Mouse (Mus musculus): ENCODE data around the gene Crcp. TPM values are rescaled to one million over a fixed set of nuclear protein-coding genes. Genes with fewer than 3 reads are reported as not detected.

Gene Crcp
- polyA plus RNA-seq, 1 experiment from 2014 or later, result 41.6 TPM

- 95% methylated on average over 1 of the region's 1 CpGs for WGBS
- H3K9me3 ChIP-seq (ENCODE audit: control insufficient read depth), result peaks cover 13% of the 10 kb centered on the region; the same call in 1 of the 2 replicates
- TF ChIP-seq CTCF (IDR thresholded peaks at IDR 0.05; ENCODE audit: low read depth), result peak; percentile 66
Observed at GRCm38 (mm10) chr5:130007344-130007743, 21.7 kb upstream of the Crcp start.

GRCm38 (mm10) chr5:130008034-130008590, 21.0 kb upstream of the Crcp start:
- WGBS, result 81% methylated on average over 6 of the region's 6 CpGs
- Histone ChIP-seq H3K9ac (ENCODE audit: low read depth, low read length) (no peak overlapping the region), H3K9me3 (ENCODE audit: control insufficient read depth) (peaks cover 13% of the 10 kb centered on the region; the same call in 1 of the 2 replicates), H3K27me3 (replicated peaks; ENCODE audit: control insufficient read depth, insufficient read depth, low read length) (no peaks in the 10 kb centered on the region), H3K4me2 (replicated peaks; ENCODE audit: low read depth) (no peak overlapping the region), H3K36me3 (ENCODE audit: control insufficient read depth, insufficient read depth) (peaks cover 26% of the 10 kb centered on the region), H3K4me1 (replicated peaks; ENCODE audit: control insufficient read depth, insufficient read depth, low read length) (0 out of 2 replicates have a peak, but pooled peaks cover 4% of the 10 kb centered on the region), H3K27ac (ENCODE audit: low read depth, low read length) (no peak overlapping the region), H3K4me3 (ENCODE audit: low read depth, low read length) (no peak overlapping the region)
- no peak for ATAC-seq
- no peak for TF ChIP-seq CTCF (IDR thresholded peaks at IDR 0.05; ENCODE audit: low read depth)

More at GRCm38 (mm10) chr5:130007344-130007743, 21.7 kb upstream of the Crcp start:
- no peak overlapping the region for H3K27ac ChIP-seq (ENCODE audit: low read depth, low read length)
- no peak for ATAC-seq
- H3K27me3 ChIP-seq (replicated peaks; ENCODE audit: control insufficient read depth, insufficient read depth, low read length), result no peaks in the 10 kb centered on the region
- no peak overlapping the region for H3K4me2 ChIP-seq (replicated peaks; ENCODE audit: low read depth)
- H3K4me1 ChIP-seq (replicated peaks; ENCODE audit: control insufficient read depth, insufficient read depth, low read length), result 0 out of 2 replicates have a peak, but pooled peaks cover 4% of the 10 kb centered on the region
- H3K36me3 ChIP-seq (ENCODE audit: control insufficient read depth, insufficient read depth), result peaks cover 18% of the 10 kb centered on the region
- H3K9ac ChIP-seq (ENCODE audit: low read depth, low read length), result no peak overlapping the region
- no peak overlapping the region for H3K4me3 ChIP-seq (ENCODE audit: low read depth, low read length)

DNA sequence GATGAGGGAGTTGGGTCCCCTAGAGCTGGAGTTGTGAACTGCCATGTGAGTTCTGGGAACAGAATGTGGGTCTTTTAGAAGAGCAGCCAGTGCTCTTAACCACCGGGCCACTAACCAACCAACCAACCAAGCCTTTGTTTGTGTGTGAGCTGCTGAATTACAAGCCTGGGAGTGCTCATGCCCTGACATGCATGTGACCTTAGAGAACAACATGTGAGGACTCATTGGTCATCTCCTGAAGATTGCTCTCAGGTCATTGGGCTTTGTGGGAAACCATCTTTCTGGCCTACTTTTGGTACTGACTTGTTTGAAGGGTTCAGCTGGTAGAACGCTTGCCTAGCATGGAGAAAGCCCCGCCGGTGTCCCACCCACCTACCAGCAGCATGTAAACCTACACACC, 19.3 kb upstream of the Crcp start:
- 99% methylated on average over 4 of the region's 4 CpGs for WGBS
- H3K4me3 ChIP-seq (ENCODE audit: low read depth, low read length), result no peak overlapping the region
- H3K9me3 ChIP-seq (ENCODE audit: control insufficient read depth), result peaks cover 9% of the 10 kb centered on the region; the same call in 1 of the 2 replicates
- no peak overlapping the region for H3K9ac ChIP-seq (ENCODE audit: low read depth, low read length)
- no peak for ATAC-seq
- H3K4me1 ChIP-seq (replicated peaks; ENCODE audit: control insufficient read depth, insufficient read depth, low read length), result no peaks in the 10 kb centered on the region
- no peak overlapping the region for H3K4me2 ChIP-seq (replicated peaks; ENCODE audit: low read depth)
- H3K36me3 ChIP-seq (ENCODE audit: control insufficient read depth, insufficient read depth), result peaks cover 35% of the 10 kb centered on the region
- TF ChIP-seq CTCF (IDR thresholded peaks at IDR 0.05; ENCODE audit: low read depth), result no peak
- H3K27me3 ChIP-seq (replicated peaks; ENCODE audit: control insufficient read depth, insufficient read depth, low read length), result no peaks in the 10 kb centered on the region
- no peak overlapping the region for H3K27ac ChIP-seq (ENCODE audit: low read depth, low read length)

GRCm38 (mm10) chr5:130010961-130011360, 18.1 kb upstream of the Crcp start:
- no peaks in the 10 kb centered on the region for H3K27me3 ChIP-seq (replicated peaks; ENCODE audit: control insufficient read depth, insufficient read depth, low read length)
- no peak for ATAC-seq
- H3K4me1 ChIP-seq (replicated peaks; ENCODE audit: control insufficient read depth, insufficient read depth, low read length), result no peaks in the 10 kb centered on the region
- no peak overlapping the region for H3K9ac ChIP-seq (ENCODE audit: low read depth, low read length)
- H3K36me3 ChIP-seq (ENCODE audit: control insufficient read depth, insufficient read depth), result peaks cover 47% of the 10 kb centered on the region
- peaks cover 7% of the 10 kb centered on the region; the same call in 1 of the 2 replicates for H3K9me3 ChIP-seq (ENCODE audit: control insufficient read depth)
- 94% methylated on average over 5 of the region's 5 CpGs for WGBS
- H3K4me3 ChIP-seq (ENCODE audit: low read depth, low read length), result no peak overlapping the region
- TF ChIP-seq CTCF (IDR thresholded peaks at IDR 0.05; ENCODE audit: low read depth), result peak; percentile 65
- H3K27ac ChIP-seq (ENCODE audit: low read depth, low read length), result no peak overlapping the region
- H3K4me2 ChIP-seq (replicated peaks; ENCODE audit: low read depth), result no peak overlapping the region

DNA sequence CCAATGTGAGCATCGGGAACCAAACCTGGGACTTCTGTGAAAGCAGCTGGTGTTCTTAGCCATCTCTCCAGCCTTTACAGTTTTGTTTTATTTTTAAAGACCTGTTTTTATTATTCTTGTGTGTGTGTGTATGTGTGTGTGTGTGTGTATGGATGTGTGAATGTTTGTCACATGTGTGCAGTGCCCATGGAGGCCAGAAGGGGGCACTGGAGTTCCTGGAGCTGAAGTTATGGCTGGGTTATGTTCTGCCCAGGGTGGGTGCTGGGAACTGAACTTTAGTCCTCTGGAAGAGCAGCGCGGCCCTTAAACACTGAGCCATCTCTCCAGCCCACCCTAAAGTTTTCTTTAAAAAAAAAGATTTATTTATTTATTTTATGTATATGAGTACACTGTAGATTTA, 14.0 kb upstream of the Crcp start:
- no peak overlapping the region for H3K4me2 ChIP-seq (replicated peaks; ENCODE audit: low read depth)
- no peak overlapping the region for H3K4me3 ChIP-seq (ENCODE audit: low read depth, low read length)
- H3K27me3 ChIP-seq (replicated peaks; ENCODE audit: control insufficient read depth, insufficient read depth, low read length), result no peaks in the 10 kb centered on the region
- no peaks in the 10 kb centered on the region for H3K4me1 ChIP-seq (replicated peaks; ENCODE audit: control insufficient read depth, insufficient read depth, low read length)
- peaks cover 7% of the 10 kb centered on the region; the same call in 1 of the 2 replicates for H3K9me3 ChIP-seq (ENCODE audit: control insufficient read depth)
- WGBS, result 99% methylated on average over 3 of the region's 3 CpGs
- peak; percentile 37 for TF ChIP-seq CTCF (IDR thresholded peaks at IDR 0.05; ENCODE audit: low read depth)
- no peak for ATAC-seq
- H3K27ac ChIP-seq (ENCODE audit: low read depth, low read length), result no peak overlapping the region
- H3K9ac ChIP-seq (ENCODE audit: low read depth, low read length), result no peak overlapping the region
- H3K36me3 ChIP-seq (ENCODE audit: control insufficient read depth, insufficient read depth), result peaks cover 73% of the 10 kb centered on the region

DNA sequence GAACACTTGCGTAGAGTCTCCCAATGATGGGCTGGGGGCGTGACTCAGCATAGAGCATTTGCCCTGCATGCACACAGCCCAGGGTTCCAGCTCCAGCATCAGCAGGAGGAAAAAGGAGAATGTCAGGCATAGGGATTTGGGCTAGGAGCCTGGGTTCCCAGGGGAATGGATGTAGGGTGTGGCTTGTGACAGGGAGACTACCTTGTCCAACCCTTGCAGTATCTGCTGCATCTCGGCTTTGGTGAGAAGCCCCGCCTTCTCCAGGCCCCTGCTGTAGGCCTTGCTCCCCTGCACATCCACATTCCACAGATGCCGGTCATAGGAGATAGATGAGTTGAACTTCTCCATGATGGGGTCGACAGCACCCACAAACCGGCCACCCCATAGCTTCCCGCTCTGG, 9.6 kb upstream of the Crcp start:
- 55% methylated on average over 8 of the region's 8 CpGs for WGBS
- Histone ChIP-seq H3K36me3 (ENCODE audit: control insufficient read depth, insufficient read depth) (peaks cover 38% of the 10 kb centered on the region), H3K9ac (ENCODE audit: low read depth, low read length) (no peak overlapping the region), H3K9me3 (ENCODE audit: control insufficient read depth) (no peaks in the 10 kb centered on the region), H3K4me1 (replicated peaks; ENCODE audit: control insufficient read depth, insufficient read depth, low read length) (0 out of 2 replicates have a peak, but pooled peaks cover 12% of the 10 kb centered on the region), H3K4me3 (ENCODE audit: low read depth, low read length) (no peak overlapping the region), H3K4me2 (replicated peaks; ENCODE audit: low read depth) (no peak overlapping the region), H3K27me3 (replicated peaks; ENCODE audit: control insufficient read depth, insufficient read depth, low read length) (no peaks in the 10 kb centered on the region), H3K27ac (ENCODE audit: low read depth, low read length) (no peak overlapping the region)
- ATAC-seq, result no peak
- TF ChIP-seq CTCF (IDR thresholded peaks at IDR 0.05; ENCODE audit: low read depth), result no peak
